Mouse (Mus musculus): ENCODE data around the gene Lpcat3. TPM values are rescaled to one million over a fixed set of nuclear protein-coding genes. Genes with fewer than 3 reads are reported as not detected.

Lpcat3 gene
- total RNA-seq, 2 experiments from 2014 or later: 36.9 to 39.8 TPM

DNA sequence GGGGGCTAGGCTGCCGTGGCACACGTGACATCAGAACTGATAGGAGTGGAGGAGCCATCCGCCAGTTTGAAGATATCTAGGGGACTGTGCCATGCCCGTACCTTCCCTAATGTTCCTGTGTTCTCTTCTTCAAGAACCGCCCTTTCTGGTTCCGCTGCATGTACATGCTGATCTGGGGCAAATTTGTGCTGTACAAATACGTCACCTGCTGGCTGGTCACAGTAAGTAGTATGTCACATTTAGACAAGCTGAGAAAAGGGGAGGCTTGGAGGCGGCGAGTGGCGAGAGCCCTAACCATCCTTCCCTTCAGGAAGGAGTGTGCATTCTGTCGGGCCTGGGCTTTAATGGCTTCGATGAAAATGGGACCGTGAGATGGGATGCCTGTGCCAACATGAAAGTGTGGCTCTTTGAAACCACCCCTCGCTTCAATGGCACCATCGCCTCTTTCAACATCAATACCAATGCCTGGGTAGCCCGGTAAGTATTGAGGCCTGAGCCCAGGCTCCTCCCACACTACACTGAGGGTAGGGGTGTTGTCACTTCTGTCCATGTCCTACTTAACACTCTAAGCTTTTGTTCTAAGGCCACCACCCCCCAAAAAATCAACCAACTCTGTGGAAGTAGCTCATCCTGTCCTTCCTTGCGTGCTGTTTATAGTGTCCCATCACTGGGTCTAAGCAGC lies 39.4 kb downstream of the Lpcat3 start:
- intact Hi-C loops (cut with DNase I): no loop called here
- DNase-seq: no peak

DNA sequence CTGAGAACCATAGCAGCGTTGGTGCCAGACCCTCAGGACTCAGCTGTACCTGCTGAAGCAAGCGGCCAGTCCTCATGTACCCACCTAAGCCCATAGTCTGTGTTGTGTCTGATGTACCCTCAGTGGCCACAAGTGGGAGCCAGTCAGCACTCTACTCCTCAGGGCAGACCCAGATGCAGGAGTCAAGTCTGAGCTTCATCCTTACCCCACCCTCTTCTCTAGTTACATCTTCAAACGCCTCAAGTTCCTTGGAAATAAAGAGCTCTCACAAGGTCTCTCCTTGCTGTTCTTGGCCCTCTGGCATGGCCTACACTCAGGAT lies 39.9 kb downstream of the Lpcat3 start:
- DNase-seq: peak; percentile 70
- intact Hi-C loops (cut with DNase I): no loop called here

- intact Hi-C loops (cut with DNase I): no loop called here
Observed at GRCm38 (mm10) chr6:124703789-124704188, 41.0 kb downstream of the Lpcat3 start.

GRCm38 (mm10) chr6:124704417-124704816 lies 41.6 kb downstream of the Lpcat3 start:
- DNase-seq: no peak
- intact Hi-C loops (cut with DNase I): no loop called here

More at GRCm38 (mm10) chr6:124703789-124704188, 41.0 kb downstream of the Lpcat3 start:
- no peak for DNase-seq

- DNase-seq: no peak
- intact Hi-C loops (cut with DNase I): no loop called here
Observed at GRCm38 (mm10) chr6:124706061-124706627, 43.3 kb downstream of the Lpcat3 start.

- intact Hi-C loops (cut with DNase I): no loop called here
- no peak for DNase-seq
Observed at GRCm38 (mm10) chr6:124708289-124708889, 45.6 kb downstream of the Lpcat3 start.

DNA sequence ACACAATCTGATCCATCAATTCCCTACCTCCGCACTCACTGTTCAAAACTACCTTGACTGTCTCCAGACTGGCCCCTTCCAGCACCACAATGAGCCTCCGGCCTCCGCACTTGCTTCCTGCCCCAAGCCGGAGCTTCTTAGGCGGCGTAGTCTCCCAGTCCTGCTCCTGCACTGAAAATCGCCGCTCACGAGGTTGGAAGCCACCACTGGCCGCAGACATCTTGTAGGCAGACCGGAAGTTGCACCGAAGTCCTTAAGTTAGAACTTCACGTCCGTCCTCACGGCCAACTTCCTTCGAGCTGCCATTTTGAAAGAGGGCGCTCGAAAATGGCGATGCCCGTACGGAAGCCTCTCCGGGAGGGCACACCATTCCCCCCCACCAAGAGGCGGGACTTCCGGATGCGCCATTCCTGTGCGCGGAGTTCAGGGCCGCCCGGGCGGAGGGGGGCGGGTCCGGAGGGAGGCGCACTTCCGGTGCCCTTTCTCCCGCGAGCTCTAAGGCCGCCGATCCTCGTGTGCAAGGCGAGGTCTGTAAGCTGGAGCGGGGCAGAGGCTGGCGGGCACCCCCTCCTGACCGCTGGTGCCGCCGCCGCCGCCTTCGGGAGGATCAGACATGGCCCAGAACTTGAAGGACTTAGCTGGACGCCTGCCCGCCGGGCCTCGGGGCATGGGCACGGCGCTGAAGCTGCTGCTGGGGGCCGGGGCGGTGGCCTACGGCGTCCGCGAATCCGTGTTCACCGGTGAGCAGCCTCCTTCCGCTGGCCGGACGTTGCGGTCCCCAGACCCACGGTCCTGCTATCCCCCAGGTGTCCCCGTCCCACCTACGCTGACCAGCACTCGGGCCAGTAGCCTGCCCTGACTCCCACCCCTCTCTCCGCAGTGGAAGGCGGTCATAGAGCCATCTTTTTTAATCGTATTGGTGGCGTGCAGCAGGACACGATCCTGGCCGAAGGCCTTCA lies 49.3 kb downstream of the Lpcat3 start, which contains the start of the genes Emg1 and Phb2:
Emg1 (minus strand) TSS at position 355 of the 959 bp plus-strand sequence.
Phb2 (plus strand) TSS at position 513 of the 959 bp plus-strand sequence.
- intact Hi-C loops (cut with DNase I): no loop called here

GRCm38 (mm10) chr6:124712918-124713317 lies 50.1 kb downstream of the Lpcat3 start:
- intact Hi-C loops (cut with DNase I): no loop called here

More for the DNA sequence above, 49.3 kb downstream of the Lpcat3 start, which contains the start of the genes Emg1 and Phb2:
- peak; percentile 98 for DNase-seq

GRCm38 (mm10) chr6:124716864-124717490 lies 54.1 kb downstream of the Lpcat3 start:
- intact Hi-C loops (cut with DNase I): no loop called here
- peak; percentile 52 for DNase-seq

More at GRCm38 (mm10) chr6:124712918-124713317, 50.1 kb downstream of the Lpcat3 start:
- no peak for DNase-seq

DNA sequence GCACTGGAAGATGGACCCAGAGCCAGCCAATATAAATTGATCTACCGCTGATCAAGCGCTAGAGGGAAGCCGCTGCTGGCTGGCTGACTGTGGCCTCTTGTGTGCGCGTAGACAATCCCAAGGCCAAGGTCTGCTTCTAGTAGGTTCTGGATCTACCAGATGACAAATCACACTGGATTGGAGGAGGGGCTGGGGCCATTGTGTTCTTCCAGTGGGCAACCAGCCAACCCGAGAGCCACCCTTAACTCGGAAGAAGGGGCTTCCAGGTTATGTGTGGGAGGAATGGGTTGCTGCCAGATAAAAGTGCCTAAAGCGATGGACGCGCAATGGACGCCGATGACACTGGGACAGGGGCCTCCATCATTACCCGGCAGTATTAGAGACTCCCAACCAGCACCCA lies 55.1 kb downstream of the Lpcat3 start:
- intact Hi-C loops (cut with DNase I): no loop called here
- DNase-seq: no peak

GRCm38 (mm10) chr6:124718703-124719102 lies 55.9 kb downstream of the Lpcat3 start:
- intact Hi-C loops (cut with DNase I): no loop called here
- no peak for DNase-seq

DNA sequence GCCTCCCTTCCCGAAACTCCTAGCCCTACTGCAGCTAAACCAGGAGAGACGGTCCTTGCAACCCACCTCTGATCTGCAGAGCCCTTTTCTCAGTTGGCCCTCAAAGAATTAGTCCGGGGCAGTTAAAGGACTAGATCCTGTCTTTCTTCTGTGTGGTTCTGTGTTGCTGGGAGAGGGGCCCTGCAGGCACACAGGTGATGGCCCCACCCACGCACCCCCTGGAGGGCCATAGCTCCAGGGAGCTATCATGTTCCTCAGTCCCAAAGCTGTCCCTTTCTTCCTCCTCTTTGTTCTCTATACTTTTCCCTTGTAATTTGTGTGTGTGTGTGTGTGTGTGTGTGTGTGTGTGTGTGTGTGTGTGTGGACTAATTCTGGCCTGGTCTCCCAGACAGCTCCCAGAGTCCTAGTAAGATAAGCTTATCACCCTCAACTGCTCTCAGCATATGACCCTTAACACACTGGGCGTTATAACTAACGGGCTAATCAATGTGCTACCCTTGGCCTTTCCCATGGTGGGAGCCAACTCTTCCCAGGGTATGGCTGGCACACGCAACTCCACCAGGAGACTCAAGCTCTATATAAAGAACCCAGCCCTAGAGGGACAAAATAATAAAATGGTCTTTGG lies 56.6 kb downstream of the Lpcat3 start:
- intact Hi-C loops (cut with DNase I): no loop called here
- no peak for DNase-seq

DNA sequence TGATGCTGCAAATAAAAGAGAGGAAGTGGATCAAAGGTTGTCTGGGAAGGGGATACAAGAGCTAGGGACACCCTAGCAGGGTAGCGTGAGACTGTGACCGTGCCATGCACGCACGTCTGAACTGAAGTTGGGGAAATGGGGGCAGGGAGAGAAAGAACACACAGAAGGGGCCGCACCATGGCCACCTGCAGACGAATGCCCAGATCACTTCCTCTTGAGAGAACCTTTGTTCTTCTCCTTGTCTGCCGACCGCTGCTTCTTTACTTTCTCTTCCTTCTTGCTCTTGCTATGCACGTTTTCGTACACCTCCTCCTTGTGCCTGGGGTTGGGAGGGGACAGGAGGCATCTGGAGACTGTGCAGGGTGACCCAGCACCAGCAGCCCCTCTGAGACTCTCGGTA lies 58.1 kb downstream of the Lpcat3 start:
- DNase-seq: no peak
- intact Hi-C loops (cut with DNase I): no loop called here

DNA sequence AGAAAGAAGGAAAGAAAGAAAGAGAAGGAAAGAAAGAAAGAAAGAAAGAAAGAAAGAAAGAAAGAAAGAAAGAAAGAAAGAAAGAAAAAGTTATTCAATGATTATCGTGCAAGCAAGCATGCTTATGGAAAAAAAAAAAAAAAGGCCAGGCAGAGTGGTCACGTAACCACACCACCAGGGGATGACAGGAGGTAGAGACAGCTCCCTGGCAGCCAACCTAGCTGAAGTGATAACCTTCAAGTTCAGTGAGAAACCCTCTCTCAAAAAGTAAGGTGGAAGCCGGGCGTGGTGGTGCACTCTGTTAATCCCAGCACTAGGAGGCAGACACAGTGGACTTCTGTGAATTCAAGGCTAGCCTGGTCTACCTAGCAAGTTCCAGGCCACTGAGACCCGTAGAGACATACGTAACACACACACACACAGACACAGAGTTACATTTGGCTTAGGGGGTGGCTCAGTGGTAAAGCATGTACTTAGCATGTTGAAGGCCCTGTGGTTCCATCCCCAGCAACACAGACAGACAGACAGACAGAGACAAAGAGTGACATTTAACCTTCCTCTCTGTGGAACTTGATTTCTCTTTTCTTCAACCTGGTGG lies 60.1 kb downstream of the Lpcat3 start:
- intact Hi-C loops (cut with DNase I): no loop called here
- no peak for DNase-seq

- intact Hi-C loops (cut with DNase I): no loop called here
- DNase-seq: no peak
Observed at GRCm38 (mm10) chr6:124723541-124723940, 60.7 kb downstream of the Lpcat3 start.

- DNase-seq: no peak
Observed at GRCm38 (mm10) chr6:124724472-124724871, 61.6 kb downstream of the Lpcat3 start.

DNA sequence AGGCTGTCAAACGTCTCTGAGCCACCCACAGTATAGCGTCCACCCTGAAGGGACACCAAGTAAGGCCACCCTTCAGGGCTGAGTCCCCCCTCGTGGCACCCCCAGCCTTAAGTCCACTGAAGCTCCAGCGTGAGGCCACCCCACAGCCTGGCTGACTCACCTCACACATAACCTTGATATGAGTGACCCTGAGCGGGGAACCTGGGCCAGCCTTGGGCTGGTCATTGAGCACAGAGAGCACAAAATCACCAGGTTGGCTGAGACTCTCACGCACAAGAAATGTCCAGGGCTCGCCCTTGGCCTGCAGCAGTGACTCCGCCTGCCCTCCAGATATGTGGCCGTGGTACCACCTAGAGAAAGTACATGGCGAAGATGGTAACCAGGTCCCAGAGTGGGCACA lies 65.8 kb downstream of the Lpcat3 start:
- intact Hi-C loops (cut with DNase I): no loop called here
- no peak for DNase-seq

More at GRCm38 (mm10) chr6:124724472-124724871, 61.6 kb downstream of the Lpcat3 start:
- intact Hi-C loops (cut with DNase I): no loop called here

DNA sequence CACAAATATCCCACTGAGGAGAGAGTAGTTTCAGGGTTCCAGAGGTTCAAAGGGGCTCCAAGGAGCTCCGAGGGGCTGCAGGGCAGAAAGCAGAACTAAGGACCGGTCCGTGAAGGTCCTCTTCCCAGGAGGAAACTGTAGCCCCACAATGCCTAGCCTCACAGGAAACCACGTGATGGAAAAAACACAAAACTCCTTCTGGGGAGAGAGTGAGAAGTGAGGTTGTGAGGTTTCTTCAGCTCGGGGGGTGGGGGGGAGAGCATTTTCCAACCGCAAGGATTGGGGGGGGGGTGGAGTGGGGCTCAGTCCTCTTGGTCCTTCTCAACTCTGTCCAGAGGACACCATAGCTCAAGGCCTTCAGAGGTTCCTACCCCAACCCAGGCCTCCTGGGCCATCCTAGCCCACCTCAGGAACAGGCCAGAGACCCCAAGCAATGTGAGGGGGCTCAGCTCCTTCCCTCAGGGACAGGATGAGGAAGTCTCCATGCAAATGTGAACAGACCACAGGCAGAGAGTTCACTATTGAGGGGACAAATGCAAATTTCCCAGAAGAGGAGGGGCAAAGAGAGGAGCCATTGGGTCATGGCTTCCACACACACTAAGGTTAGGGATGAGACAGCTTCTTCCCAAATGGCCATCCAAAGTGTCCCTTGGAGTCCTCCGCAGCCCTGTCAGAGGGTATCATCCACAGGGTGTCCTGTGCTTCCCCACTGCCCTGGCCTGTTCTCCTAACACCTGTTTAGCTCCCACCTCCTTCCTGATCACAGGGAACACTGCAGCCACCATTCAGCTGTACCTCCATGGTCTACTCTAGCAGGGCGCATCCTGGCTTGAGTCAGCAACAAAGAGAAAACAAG lies 67.3 kb downstream of the Lpcat3 start:
- intact Hi-C loops (cut with DNase I): no loop called here
- DNase-seq: no peak

GRCm38 (mm10) chr6:124731038-124731437 lies 68.2 kb downstream of the Lpcat3 start:
- intact Hi-C loops (cut with DNase I): no loop called here
- no peak for DNase-seq
